Mouse (Mus musculus) liver, postnatal 0 days (tissue): Measurements from ENCODE around the gene Myo1d.

Source experiments
- CTCF ChIP-seq: sonication (generic); IDR thresholded peaks from 2 replicates; pipeline ENCODE4 v1.5.1; 2016; ENCODE audit warnings: antibody characterized with exemption, low read depth
- EP300 ChIP-seq: IDR thresholded peaks from 2 replicates; pipeline ENCODE4 v1.6.1; 2016; ENCODE audit warnings: antibody characterized with exemption, low read depth, mild to moderate bottlenecking

GRCm38 (mm10) chr11:80767320-80767617, 12.6 kb downstream of the Myo1d start:
- TF ChIP-seq CTCF (no peak), EP300 (no peak)
